Mouse (Mus musculus): Measurements from ENCODE around the gene Ryr1. TPM values are rescaled to one million over a fixed set of nuclear protein-coding genes. Genes with fewer than 3 reads are reported as not detected.
"Not testable (repeated sequence)": the region's sequence is repeated elsewhere in the genome, so short reads cannot be mapped to it uniquely, and the experiment has no call there.

Gene Ryr1
- polyA plus RNA-seq, 1 experiment from 2014 or later: 0.14 TPM

DNA sequence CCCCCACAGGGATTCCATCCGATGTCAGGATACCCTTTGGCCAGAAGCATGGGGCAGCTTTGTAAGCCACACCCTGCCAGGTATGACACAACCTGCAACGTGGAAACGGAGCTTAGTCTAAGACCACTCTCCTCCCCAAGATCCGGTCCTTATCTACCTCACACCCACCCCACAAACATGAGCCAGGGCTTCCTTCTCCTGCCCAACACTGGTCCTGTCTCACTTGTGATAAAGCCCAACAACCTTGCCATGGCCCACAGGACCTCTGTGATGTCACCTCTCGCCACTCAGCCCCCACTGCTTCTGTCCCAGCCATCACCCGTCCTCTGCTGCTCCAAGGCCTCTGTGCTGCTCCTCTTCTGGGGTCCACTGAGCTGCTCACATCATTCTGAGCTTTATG is 49.8 kb downstream of the Ryr1 start:
- no peak overlapping the region for H3K4me3 ChIP-seq
- H3K27ac ChIP-seq (ENCODE audit: poor library complexity, severe bottlenecking): no peak overlapping the region
- no peak overlapping the region for H3K9ac ChIP-seq
- no peak for ATAC-seq (ENCODE audit: insufficient number of reproducible peaks, low FRiP score)
- H3K9me3 ChIP-seq (replicated peaks): no peaks in the 10 kb centered on the region
- 59% methylated on average over 6 of the region's 6 CpGs for WGBS
- no peaks in the 10 kb centered on the region for H3K36me3 ChIP-seq
- H3K4me2 ChIP-seq: no peak overlapping the region
- H3K27me3 ChIP-seq (replicated peaks): peaks cover 83% of the 10 kb centered on the region
- peaks cover 7% of the 10 kb centered on the region; the same call in 1 of the 2 replicates for H3K4me1 ChIP-seq (replicated peaks)

DNA sequence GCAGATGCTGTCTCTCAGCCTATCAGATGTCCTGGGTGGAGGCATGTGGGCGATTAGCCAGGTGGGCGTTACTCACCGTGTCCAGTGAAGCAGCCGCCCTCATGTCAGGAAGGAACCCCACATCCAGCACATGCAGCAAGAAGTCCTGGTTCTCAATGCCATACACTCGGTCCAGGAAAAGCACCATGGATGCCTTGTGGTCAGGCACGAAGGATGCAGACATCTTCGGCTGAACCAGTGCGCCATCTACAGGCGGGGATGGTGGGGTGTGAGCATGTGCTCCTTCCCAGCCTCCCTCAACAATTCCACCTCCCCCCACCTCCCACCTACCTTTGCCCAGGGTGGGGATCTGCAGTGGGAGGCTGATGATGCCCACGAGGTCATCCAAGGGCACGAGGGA is 52.3 kb downstream of the Ryr1 start:
- Histone ChIP-seq H3K27me3 (replicated peaks) (peaks cover 90% of the 10 kb centered on the region), H3K9ac (no peak overlapping the region), H3K9me3 (replicated peaks) (no peaks in the 10 kb centered on the region), H3K4me2 (no peak overlapping the region), H3K36me3 (no peaks in the 10 kb centered on the region), H3K4me3 (no peak overlapping the region), H3K4me1 (replicated peaks) (peaks cover 7% of the 10 kb centered on the region; the same call in 1 of the 2 replicates), H3K27ac (ENCODE audit: poor library complexity, severe bottlenecking) (no peak overlapping the region)
- no peak for ATAC-seq (ENCODE audit: insufficient number of reproducible peaks, low FRiP score)
- WGBS: 38% methylated on average over 11 of the region's 11 CpGs

DNA sequence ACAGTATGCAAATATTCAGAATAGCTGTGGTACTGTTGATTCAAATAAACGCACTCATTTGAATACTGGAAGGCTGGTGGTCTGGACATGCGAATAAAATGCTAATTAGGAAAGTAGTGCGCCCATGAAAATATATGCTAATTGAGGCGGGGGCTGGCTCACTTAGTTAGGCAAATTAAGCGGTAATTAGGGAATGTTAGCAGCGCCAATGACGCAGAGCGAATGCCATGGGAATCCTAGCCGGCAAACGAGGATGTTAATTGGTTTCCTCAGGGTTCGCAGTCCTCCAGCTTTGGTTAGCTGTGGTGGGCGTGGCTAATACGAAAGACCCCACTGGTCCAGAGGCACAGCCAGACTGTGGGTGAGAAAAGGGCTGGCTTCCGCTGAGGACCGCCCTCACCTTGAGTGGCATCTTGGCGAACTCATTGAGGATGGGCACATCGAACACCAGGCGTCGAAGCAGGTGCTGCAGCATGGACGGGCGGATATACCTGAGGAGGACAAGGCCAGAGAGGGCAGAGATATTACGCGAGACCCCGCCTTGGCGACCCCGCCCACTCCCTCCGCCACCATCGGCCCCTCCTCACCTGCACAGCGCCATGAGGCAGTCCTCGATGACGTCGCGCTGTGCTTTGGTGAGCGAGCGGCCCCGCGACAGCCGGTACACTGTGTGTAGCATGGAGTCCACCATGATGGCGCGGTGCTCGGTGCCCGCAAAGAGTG is 53.6 kb downstream of the Ryr1 start:
- H3K9ac ChIP-seq: no peak overlapping the region
- WGBS: 5% methylated on average over 42 of the region's 42 CpGs
- ATAC-seq (ENCODE audit: insufficient number of reproducible peaks, low FRiP score): peak; percentile 40; the same call in 1 of the 2 replicates
- H3K27me3 ChIP-seq (replicated peaks): peaks cover 91% of the 10 kb centered on the region
- peak overlapping the region; percentile 34 for H3K4me3 ChIP-seq
- H3K36me3 ChIP-seq: no peaks in the 10 kb centered on the region
- peak overlapping the region; percentile 64 for H3K4me2 ChIP-seq
- no peaks in the 10 kb centered on the region for H3K9me3 ChIP-seq (replicated peaks)
- no peak overlapping the region for H3K27ac ChIP-seq (ENCODE audit: poor library complexity, severe bottlenecking)
- H3K4me1 ChIP-seq (replicated peaks): peaks cover 7% of the 10 kb centered on the region; the same call in 1 of the 2 replicates

DNA sequence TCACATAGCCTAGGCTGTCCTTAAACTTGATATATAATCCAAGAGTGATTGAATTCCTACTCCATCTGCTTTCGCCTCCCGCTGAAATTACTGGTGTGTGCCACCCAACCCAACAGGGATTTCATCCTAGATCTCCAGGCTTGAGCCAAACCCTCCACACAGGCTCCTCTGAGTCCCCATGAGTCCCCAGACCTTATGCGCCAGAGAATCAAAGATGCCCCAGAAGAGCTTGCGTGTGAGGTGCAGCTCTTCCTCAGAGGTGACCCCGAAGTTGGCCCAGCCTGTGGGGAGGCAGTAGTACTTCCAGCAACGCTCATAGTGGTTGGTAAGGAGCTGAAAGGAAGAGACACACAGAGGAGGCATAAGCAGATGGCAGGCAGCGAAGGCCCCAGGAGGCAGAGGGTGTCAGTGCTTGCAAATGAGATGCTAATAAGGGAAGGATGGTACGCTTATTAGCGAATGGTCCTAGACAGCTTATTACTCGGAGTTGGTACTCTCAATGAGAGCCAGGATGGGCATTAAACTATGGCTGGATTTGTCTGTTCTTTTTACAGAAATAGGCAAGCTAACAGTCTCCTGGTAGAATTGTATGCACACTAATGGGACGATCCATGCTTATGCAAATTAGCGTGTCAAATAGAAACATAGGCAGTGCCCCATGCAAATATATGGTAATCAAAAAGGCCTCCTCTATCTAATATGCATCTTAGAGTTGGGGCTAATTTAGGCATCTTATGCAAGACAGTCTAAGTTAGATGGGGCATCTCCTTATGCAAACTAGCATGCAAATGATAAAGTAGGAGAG is 54.4 kb downstream of the Ryr1 start:
- no peak for ATAC-seq (ENCODE audit: insufficient number of reproducible peaks, low FRiP score)
- no peak overlapping the region for H3K27ac ChIP-seq (ENCODE audit: poor library complexity, severe bottlenecking)
- H3K4me1 ChIP-seq (replicated peaks): peaks cover 7% of the 10 kb centered on the region; the same call in 1 of the 2 replicates
- no peaks in the 10 kb centered on the region for H3K36me3 ChIP-seq
- H3K9ac ChIP-seq: no peak overlapping the region
- 67% methylated on average over 12 of the region's 12 CpGs for WGBS
- no peaks in the 10 kb centered on the region for H3K9me3 ChIP-seq (replicated peaks)
- H3K4me3 ChIP-seq: no peak overlapping the region
- no peak overlapping the region for H3K4me2 ChIP-seq
- H3K27me3 ChIP-seq (replicated peaks): peaks cover 90% of the 10 kb centered on the region

DNA sequence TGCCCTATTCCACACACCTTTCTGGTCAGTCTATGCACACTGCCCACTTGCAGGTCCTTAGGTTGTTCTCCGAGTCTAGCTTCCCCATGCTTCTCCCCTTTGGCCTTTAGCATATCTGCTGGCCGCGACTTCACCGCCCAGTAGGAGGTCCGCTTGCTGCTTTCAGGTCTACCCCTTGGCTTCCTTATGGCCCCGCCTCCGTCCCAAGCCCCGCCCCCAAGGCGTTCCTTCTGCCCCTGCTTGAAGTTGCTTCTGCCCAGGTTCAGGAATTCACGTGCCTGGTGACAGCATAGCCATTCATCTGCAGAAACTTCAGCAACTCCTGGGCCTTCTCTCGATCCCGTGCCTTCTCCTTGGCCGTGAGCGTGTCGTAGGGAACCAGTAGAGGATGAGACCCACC is 57.2 kb downstream of the Ryr1 start:
- no peaks in the 10 kb centered on the region for H3K9me3 ChIP-seq (replicated peaks)
- peaks cover 77% of the 10 kb centered on the region for H3K27me3 ChIP-seq (replicated peaks)
- peaks cover 7% of the 10 kb centered on the region; the same call in 1 of the 2 replicates for H3K4me1 ChIP-seq (replicated peaks)
- WGBS: 3% methylated on average over 15 of the region's 15 CpGs
- H3K9ac ChIP-seq: no peak overlapping the region
- H3K36me3 ChIP-seq: no peaks in the 10 kb centered on the region
- peak overlapping the region; percentile 8; the same call in 1 of the 2 replicates for H3K4me2 ChIP-seq
- H3K4me3 ChIP-seq: no peak overlapping the region
- no peak for ATAC-seq (ENCODE audit: insufficient number of reproducible peaks, low FRiP score)
- H3K27ac ChIP-seq (ENCODE audit: poor library complexity, severe bottlenecking): no peak overlapping the region

DNA sequence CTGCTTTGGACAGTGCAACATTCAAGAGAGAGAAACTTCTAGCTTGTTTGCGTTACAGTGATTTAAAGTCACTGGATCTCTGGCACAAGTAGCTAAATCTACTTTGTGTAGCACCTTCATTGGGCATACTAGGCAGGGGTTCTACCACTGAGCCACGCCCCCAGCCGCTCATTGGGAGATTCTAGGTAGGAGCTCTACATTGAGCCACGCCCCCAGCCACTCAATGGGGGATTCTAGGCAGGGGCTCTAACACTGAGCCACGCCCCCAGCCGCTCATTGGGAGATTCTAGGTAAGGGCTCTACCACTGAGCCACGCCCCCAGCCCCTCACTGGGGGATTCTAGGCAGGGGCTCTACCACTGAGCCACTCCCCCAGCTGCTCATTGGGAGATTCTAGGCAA is 61.5 kb downstream of the Ryr1 start:
- H3K9ac ChIP-seq; H3K36me3 ChIP-seq; H3K4me3 ChIP-seq; H3K4me2 ChIP-seq; H3K27ac ChIP-seq (ENCODE audit: poor library complexity, severe bottlenecking); H3K9me3 ChIP-seq (replicated peaks); ATAC-seq (ENCODE audit: insufficient number of reproducible peaks, low FRiP score); H3K4me1 ChIP-seq (replicated peaks): not testable (repeated sequence)
- 48% methylated on average over 7 of the region's 7 CpGs for WGBS
- H3K27me3 ChIP-seq (replicated peaks): peaks cover 73% of the 10 kb centered on the region

DNA sequence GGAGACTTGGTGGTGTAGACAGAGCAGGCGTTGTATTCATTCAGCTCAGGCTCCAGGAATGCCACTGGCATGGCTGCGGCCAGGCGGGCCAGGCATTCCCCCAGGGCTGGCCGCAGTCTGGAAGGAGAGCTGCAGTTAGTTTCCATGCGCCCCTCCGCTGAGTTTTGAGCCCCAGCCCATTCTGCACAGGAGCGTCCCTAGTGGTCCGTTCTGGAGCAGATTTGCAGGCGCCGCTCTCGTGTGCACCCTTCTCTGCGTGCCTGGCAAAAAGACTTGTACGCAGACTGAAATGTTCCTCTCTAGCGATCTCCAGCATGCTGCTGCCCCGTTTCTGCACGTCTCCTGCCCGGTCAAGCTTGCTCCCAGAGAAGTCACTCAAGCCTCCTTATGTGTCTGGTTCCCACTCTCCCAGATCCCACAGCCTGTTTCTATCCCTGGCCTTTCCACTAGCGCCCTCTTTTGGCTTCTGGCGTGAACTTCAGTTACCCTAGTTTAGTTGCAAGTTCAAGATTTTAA is 63.4 kb downstream of the Ryr1 start:
- H3K36me3 ChIP-seq: no peaks in the 10 kb centered on the region
- whole genome bisulfite sequencing: 7% methylated on average over 19 of the region's 19 CpGs
- no peaks in the 10 kb centered on the region for H3K9me3 ChIP-seq (replicated peaks)
- no peak overlapping the region for H3K9ac ChIP-seq
- H3K27ac ChIP-seq (ENCODE audit: poor library complexity, severe bottlenecking): no peak overlapping the region
- no peak overlapping the region; the same call in 1 of the 2 replicates for H3K4me3 ChIP-seq
- H3K4me2 ChIP-seq: peak overlapping the region; percentile 46
- peaks cover 73% of the 10 kb centered on the region for H3K27me3 ChIP-seq (replicated peaks)
- H3K4me1 ChIP-seq (replicated peaks): no peaks in the 10 kb centered on the region; the same call in 1 of the 2 replicates
- no peak for ATAC-seq (ENCODE audit: insufficient number of reproducible peaks, low FRiP score)

DNA sequence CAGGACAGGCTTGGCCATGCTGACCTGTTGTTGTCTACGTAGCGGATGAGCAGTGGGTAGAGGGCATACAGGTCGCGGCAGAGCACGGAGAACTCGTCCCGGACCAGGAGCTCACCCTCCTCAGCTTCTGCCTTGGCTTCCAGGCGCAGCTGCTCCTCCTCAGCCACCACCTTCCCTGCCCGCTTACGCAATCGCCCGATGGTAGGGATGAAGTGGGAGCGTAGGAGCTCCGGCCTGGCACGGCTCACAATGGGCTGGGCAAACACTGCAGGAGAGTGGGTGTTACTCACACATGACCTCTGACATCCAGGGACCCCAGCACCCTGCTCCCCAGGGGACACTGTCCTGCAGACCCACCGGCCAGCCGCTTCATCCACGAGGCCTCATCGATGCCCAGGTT is 65.5 kb downstream of the Ryr1 start:
- no peak overlapping the region for H3K27ac ChIP-seq (ENCODE audit: poor library complexity, severe bottlenecking)
- H3K36me3 ChIP-seq: no peaks in the 10 kb centered on the region
- no peak overlapping the region for H3K4me3 ChIP-seq
- ATAC-seq (ENCODE audit: insufficient number of reproducible peaks, low FRiP score): no peak
- H3K4me1 ChIP-seq (replicated peaks): no peaks in the 10 kb centered on the region; the same call in 1 of the 2 replicates
- 81% methylated on average over 19 of the region's 19 CpGs for WGBS
- H3K9ac ChIP-seq: no peak overlapping the region
- H3K9me3 ChIP-seq (replicated peaks): no peaks in the 10 kb centered on the region
- H3K4me2 ChIP-seq: no peak overlapping the region
- H3K27me3 ChIP-seq (replicated peaks): peaks cover 86% of the 10 kb centered on the region

DNA sequence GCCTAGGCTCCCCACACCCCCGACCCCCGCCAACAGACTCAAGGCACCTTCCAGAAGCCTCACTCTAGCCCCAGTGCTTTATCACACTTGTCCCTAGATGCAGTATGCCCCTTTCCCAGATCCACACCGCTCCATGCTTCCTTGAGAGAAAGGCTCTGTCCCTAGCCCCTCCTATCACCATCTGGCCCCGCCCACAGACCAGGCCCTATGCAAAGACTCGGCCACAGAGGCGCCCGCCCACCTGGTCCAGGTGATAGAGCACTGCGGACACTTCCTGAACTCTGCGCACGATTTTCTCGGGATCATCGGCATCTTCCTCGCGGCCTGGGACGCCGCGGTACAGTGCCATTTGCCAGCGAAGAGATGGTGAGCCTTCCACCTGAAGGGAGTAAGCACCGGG is 72.2 kb downstream of the Ryr1 start:
- Histone ChIP-seq H3K4me3 (no peak overlapping the region), H3K4me1 (replicated peaks) (0 out of 2 replicates have a peak, but pooled peaks cover 3% of the 10 kb centered on the region), H3K9ac (no peak overlapping the region), H3K9me3 (replicated peaks) (peaks cover 9% of the 10 kb centered on the region), H3K36me3 (no peaks in the 10 kb centered on the region), H3K27ac (ENCODE audit: poor library complexity, severe bottlenecking) (no peak overlapping the region), H3K27me3 (replicated peaks) (peaks cover 85% of the 10 kb centered on the region), H3K4me2 (peak overlapping the region; percentile 14; the same call in 1 of the 2 replicates)
- no peak for ATAC-seq (ENCODE audit: insufficient number of reproducible peaks, low FRiP score)
- 4% methylated on average over 19 of the region's 19 CpGs for WGBS

DNA sequence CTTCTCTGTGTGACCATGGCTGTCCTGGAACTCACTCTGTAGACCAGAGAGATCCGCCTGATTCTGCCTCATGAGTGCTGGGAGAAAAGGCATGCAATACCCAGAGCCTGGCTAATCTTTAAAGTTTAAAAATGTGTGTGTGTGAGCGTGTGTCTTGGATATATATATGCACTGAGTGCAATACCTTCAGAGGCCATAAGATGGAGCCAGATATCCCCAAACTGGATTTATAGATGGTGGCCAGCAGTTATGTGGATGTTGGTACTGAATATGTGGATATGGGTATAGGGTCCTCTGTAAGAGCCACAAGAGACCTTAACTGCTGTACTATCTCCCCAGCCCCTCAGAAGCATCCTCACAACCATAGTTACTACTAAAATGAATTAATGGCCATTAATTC is 74.2 kb downstream of the Ryr1 start:
- Histone ChIP-seq H3K9ac (no peak overlapping the region), H3K27me3 (replicated peaks) (peaks cover 83% of the 10 kb centered on the region), H3K4me2 (no peak overlapping the region), H3K36me3 (no peaks in the 10 kb centered on the region), H3K9me3 (replicated peaks) (peaks cover 9% of the 10 kb centered on the region), H3K27ac (ENCODE audit: poor library complexity, severe bottlenecking) (no peak overlapping the region), H3K4me1 (replicated peaks) (0 out of 2 replicates have a peak, but pooled peaks cover 3% of the 10 kb centered on the region), H3K4me3 (no peak overlapping the region)
- no peak for ATAC-seq (ENCODE audit: insufficient number of reproducible peaks, low FRiP score)
- WGBS: 45% methylated on average over 2 of the region's 2 CpGs

DNA sequence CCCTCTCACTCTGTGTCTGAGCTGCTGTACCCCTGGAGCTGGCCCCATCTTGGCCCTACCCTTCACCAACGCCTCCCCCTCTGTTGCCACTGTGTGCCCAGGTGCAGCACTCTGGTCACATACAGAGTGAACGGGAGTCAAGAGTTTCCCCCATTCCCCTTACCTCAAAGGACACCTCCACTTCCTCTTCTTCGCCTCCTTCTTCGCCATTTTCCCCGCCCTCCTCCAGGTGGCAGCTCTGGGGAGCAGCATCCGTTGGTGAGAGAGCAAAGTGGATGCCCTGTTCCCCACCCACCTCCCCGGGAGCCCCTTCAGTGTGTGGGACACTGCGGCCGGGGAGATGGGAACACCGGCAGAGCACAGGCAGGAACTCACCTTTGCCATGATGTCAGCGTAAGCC is 76.4 kb downstream of the Ryr1 start:
- Histone ChIP-seq H3K4me2 (no peak overlapping the region), H3K4me1 (replicated peaks) (peaks cover 8% of the 10 kb centered on the region; the same call in 1 of the 2 replicates), H3K27ac (ENCODE audit: poor library complexity, severe bottlenecking) (no peak overlapping the region), H3K36me3 (no peaks in the 10 kb centered on the region), H3K4me3 (no peak overlapping the region), H3K9me3 (replicated peaks) (peaks cover 9% of the 10 kb centered on the region), H3K27me3 (replicated peaks) (peaks cover 84% of the 10 kb centered on the region), H3K9ac (no peak overlapping the region)
- WGBS: 73% methylated on average over 11 of the region's 11 CpGs
- no peak for ATAC-seq (ENCODE audit: insufficient number of reproducible peaks, low FRiP score)
